Mouse (Mus musculus): ENCODE measurements around the gene Kif2c. TPM values are rescaled to one million over a fixed set of nuclear protein-coding genes. Genes with fewer than 3 reads are reported as not detected.
A peak's percentile ranks its signal among the peaks of the same experiment; 100 is the strongest.

Kif2c gene
- total RNA-seq (2014; rRNA removed) (0.18 and 0.67 TPM in 2 replicates), polyA plus RNA-seq (2012; rRNA removed) (0.05 TPM in 1 of 2 replicates, not detected in the other)

GRCm38 (mm10) chr4:117181863-117182758 lies at the start of gene Kif2c:
Gene Kif2c (minus strand): TSS chr4:117182639.
- Histone ChIP-seq H3K4me1 (ENCODE audit: control insufficient read depth, insufficient read depth, low read length) (peaks cover 5% of the 10 kb centered on the region; the same call in 1 of the 2 replicates), H3K36me3 (ENCODE audit: control insufficient read depth, insufficient read depth, low read length) (no peaks in the 10 kb centered on the region), H3K79me2 (ENCODE audit: control insufficient read depth, insufficient read depth, low read length) (no peaks in the 10 kb centered on the region), H3K9ac (ENCODE audit: low read depth, low read length) (peak within 1 kb of the TSS; percentile 56; the same call in 1 of the 2 replicates), H3K4me3 (ENCODE audit: insufficient read depth, low read depth, low read length) (peak within 1 kb of the TSS; percentile 64), H3K27ac (replicated peaks; ENCODE audit: insufficient read depth, low read depth, low read length) (peak within 1 kb of the TSS; percentile 67), H3K27me3 (ENCODE audit: control insufficient read depth, insufficient read depth, low read length) (no peaks in the 10 kb centered on the region)
- TF ChIP-seq CTCF (IDR thresholded peaks at IDR 0.05; ENCODE audit: low read depth, low read length), result no peak
- DNase-seq (ENCODE audit: extremely low read depth, low read depth, low spot score), result peak; percentile 82
- WGBS, result under 1% methylated on average over 42 of the region's 42 CpGs

GRCm38 (mm10) chr4:117231208-117231607 lies 48.8 kb upstream of the Kif2c start:
- Histone ChIP-seq H3K9ac (ENCODE audit: low read depth, low read length) (no peak overlapping the region), H3K4me3 (ENCODE audit: insufficient read depth, low read depth, low read length) (no peak overlapping the region), H3K27me3 (ENCODE audit: control insufficient read depth, insufficient read depth, low read length) (no peaks in the 10 kb centered on the region), H3K27ac (replicated peaks; ENCODE audit: insufficient read depth, low read depth, low read length) (peak overlapping the region; percentile 49), H3K79me2 (ENCODE audit: control insufficient read depth, insufficient read depth, low read length) (no peaks in the 10 kb centered on the region), H3K4me1 (ENCODE audit: control insufficient read depth, insufficient read depth, low read length) (peaks cover 6% of the 10 kb centered on the region; the same call in 1 of the 2 replicates), H3K36me3 (ENCODE audit: control insufficient read depth, insufficient read depth, low read length) (no peaks in the 10 kb centered on the region)
- WGBS, result 19% methylated on average over 2 of the region's 2 CpGs
- DNase-seq (ENCODE audit: extremely low read depth, low read depth, low spot score), result peak; percentile 98
- TF ChIP-seq CTCF (IDR thresholded peaks at IDR 0.05; ENCODE audit: low read depth, low read length) (no peak), POLR2A (IDR thresholded peaks at IDR 0.05; ENCODE audit: extremely low read depth, insufficient read depth, low read length) (no peak)

GRCm38 (mm10) chr4:117230331-117230730 lies 47.9 kb upstream of the Kif2c start:
- no peak for DNase-seq (ENCODE audit: extremely low read depth, low read depth, low spot score)
- Histone ChIP-seq H3K4me1 (ENCODE audit: control insufficient read depth, insufficient read depth, low read length) (peaks cover 6% of the 10 kb centered on the region; the same call in 1 of the 2 replicates), H3K79me2 (ENCODE audit: control insufficient read depth, insufficient read depth, low read length) (no peaks in the 10 kb centered on the region), H3K9ac (ENCODE audit: low read depth, low read length) (no peak overlapping the region), H3K36me3 (ENCODE audit: control insufficient read depth, insufficient read depth, low read length) (no peaks in the 10 kb centered on the region), H3K4me3 (ENCODE audit: insufficient read depth, low read depth, low read length) (no peak overlapping the region), H3K27me3 (ENCODE audit: control insufficient read depth, insufficient read depth, low read length) (no peaks in the 10 kb centered on the region), H3K27ac (replicated peaks; ENCODE audit: insufficient read depth, low read depth, low read length) (no peak overlapping the region)
- 71% methylated on average over 10 of the region's 10 CpGs for WGBS
- TF ChIP-seq CTCF (IDR thresholded peaks at IDR 0.05; ENCODE audit: low read depth, low read length) (peak; percentile 70), POLR2A (IDR thresholded peaks at IDR 0.05; ENCODE audit: extremely low read depth, insufficient read depth, low read length) (no peak)

GRCm38 (mm10) chr4:117229590-117229989 lies 47.2 kb upstream of the Kif2c start:
- 55% methylated on average over 15 of the region's 15 CpGs for WGBS
- Histone ChIP-seq H3K36me3 (ENCODE audit: control insufficient read depth, insufficient read depth, low read length) (no peaks in the 10 kb centered on the region), H3K27ac (replicated peaks; ENCODE audit: insufficient read depth, low read depth, low read length) (no peak overlapping the region), H3K9ac (ENCODE audit: low read depth, low read length) (no peak overlapping the region), H3K27me3 (ENCODE audit: control insufficient read depth, insufficient read depth, low read length) (no peaks in the 10 kb centered on the region), H3K4me1 (ENCODE audit: control insufficient read depth, insufficient read depth, low read length) (peaks cover 6% of the 10 kb centered on the region; the same call in 1 of the 2 replicates), H3K79me2 (ENCODE audit: control insufficient read depth, insufficient read depth, low read length) (no peaks in the 10 kb centered on the region), H3K4me3 (ENCODE audit: insufficient read depth, low read depth, low read length) (no peak overlapping the region)
- DNase-seq (ENCODE audit: extremely low read depth, low read depth, low spot score), result no peak
- TF ChIP-seq POLR2A (IDR thresholded peaks at IDR 0.05; ENCODE audit: extremely low read depth, insufficient read depth, low read length) (no peak), CTCF (IDR thresholded peaks at IDR 0.05; ENCODE audit: low read depth, low read length) (no peak)

- no peak overlapping the region for H3K4me3 ChIP-seq (ENCODE audit: insufficient read depth, low read depth, low read length)
- H3K27me3 ChIP-seq (ENCODE audit: control insufficient read depth, insufficient read depth, low read length), result no peaks in the 10 kb centered on the region
- H3K79me2 ChIP-seq (ENCODE audit: control insufficient read depth, insufficient read depth, low read length), result no peaks in the 10 kb centered on the region
- H3K36me3 ChIP-seq (ENCODE audit: control insufficient read depth, insufficient read depth, low read length), result no peaks in the 10 kb centered on the region
- DNase-seq (ENCODE audit: extremely low read depth, low read depth, low spot score), result no peak
- no peak overlapping the region for H3K27ac ChIP-seq (replicated peaks; ENCODE audit: insufficient read depth, low read depth, low read length)
- TF ChIP-seq CTCF (IDR thresholded peaks at IDR 0.05; ENCODE audit: low read depth, low read length) (no peak), POLR2A (IDR thresholded peaks at IDR 0.05; ENCODE audit: extremely low read depth, insufficient read depth, low read length) (no peak)
- peaks cover 2% of the 10 kb centered on the region; the same call in 1 of the 2 replicates for H3K4me1 ChIP-seq (ENCODE audit: control insufficient read depth, insufficient read depth, low read length)
- H3K9ac ChIP-seq (ENCODE audit: low read depth, low read length), result no peak overlapping the region
Observed at GRCm38 (mm10) chr4:117225250-117225649, 42.8 kb upstream of the Kif2c start.

GRCm38 (mm10) chr4:117224122-117224521 lies 41.7 kb upstream of the Kif2c start:
- H3K27me3 ChIP-seq (ENCODE audit: control insufficient read depth, insufficient read depth, low read length), result no peaks in the 10 kb centered on the region
- no peak overlapping the region for H3K9ac ChIP-seq (ENCODE audit: low read depth, low read length)
- TF ChIP-seq CTCF (IDR thresholded peaks at IDR 0.05; ENCODE audit: low read depth, low read length) (no peak), POLR2A (IDR thresholded peaks at IDR 0.05; ENCODE audit: extremely low read depth, insufficient read depth, low read length) (no peak)
- H3K36me3 ChIP-seq (ENCODE audit: control insufficient read depth, insufficient read depth, low read length), result no peaks in the 10 kb centered on the region
- no peak overlapping the region for H3K27ac ChIP-seq (replicated peaks; ENCODE audit: insufficient read depth, low read depth, low read length)
- no peaks in the 10 kb centered on the region for H3K4me1 ChIP-seq (ENCODE audit: control insufficient read depth, insufficient read depth, low read length)
- no peak overlapping the region for H3K4me3 ChIP-seq (ENCODE audit: insufficient read depth, low read depth, low read length)
- DNase-seq (ENCODE audit: extremely low read depth, low read depth, low spot score), result no peak
- WGBS, result 84% methylated on average over 8 of the region's 8 CpGs
- no peaks in the 10 kb centered on the region for H3K79me2 ChIP-seq (ENCODE audit: control insufficient read depth, insufficient read depth, low read length)
